Mouse (Mus musculus) hindbrain, postnatal 0 days (tissue): ENCODE results near the gene Hebp1. TPM values are rescaled to one million over a fixed set of nuclear protein-coding genes. Genes with fewer than 3 reads are reported as not detected.
A peak's percentile ranks its signal among the peaks of the same experiment; 100 is the strongest.

Source experiments
- ATAC-seq: fragments of 200-750 bp; cut with Nextera tagmentation; 2 replicates; pipeline ENCODE4 v1.8.0; 2017; ENCODE audit warnings: mild to moderate bottlenecking, moderate TSS enrichment, moderate library complexity
- DNase-seq: peaks from one replicate; pipeline ENCODE4 v3.0.0-alpha.2; 2015; ENCODE audit warnings: low spot score
- H3K27ac ChIP-seq: fragments of 300-500 bp; sonication (generic); 2 replicates; pipeline ENCODE4 v1.5.1; 2014; ENCODE audit warnings: mild to moderate bottlenecking
- H3K27me3 ChIP-seq: fragments of 300-500 bp; sonication (generic); 2 replicates; pipeline ENCODE4 v1.6.1; 2014; ENCODE audit warnings: low read length, mixed read lengths; ENCODE audit not compliant: insufficient read depth
- H3K36me3 ChIP-seq: fragments of 300-500 bp; sonication (generic); 2 replicates; pipeline ENCODE4 v1.6.1; 2014; ENCODE audit warnings: low read length, mixed read lengths; ENCODE audit not compliant: insufficient read depth
- H3K4me1 ChIP-seq: fragments of 300-500 bp; sonication (generic); 2 replicates; pipeline ENCODE4 v1.6.1; 2014; ENCODE audit warnings: antibody characterized with exemption, low read length, mixed read lengths; ENCODE audit not compliant: insufficient read depth
- H3K4me2 ChIP-seq: fragments of 300-500 bp; sonication (generic); 2 replicates; pipeline ENCODE4 v1.6.1; 2014; ENCODE audit warnings: low read depth, mild to moderate bottlenecking, low read length, moderate library complexity, mixed read lengths
- H3K4me3 ChIP-seq: fragments of 300-500 bp; sonication (generic); 2 replicates; pipeline ENCODE4 v1.5.1; 2014; ENCODE audit warnings: low read length
- H3K9ac ChIP-seq: fragments of 300-500 bp; sonication (generic); replicated peaks from 2 replicates; pipeline ENCODE4 v1.6.1; 2014; ENCODE audit warnings: mild to moderate bottlenecking, low read length, moderate library complexity, mixed read lengths
- H3K9me3 ChIP-seq: fragments of 300-500 bp; sonication (generic); 2 replicates; pipeline ENCODE4 v1.6.1; 2016; ENCODE audit warnings: low read length, mixed read lengths
- CTCF ChIP-seq: IDR thresholded peaks from 2 replicates; pipeline ENCODE4 v1.5.1; 2016; ENCODE audit warnings: antibody characterized with exemption, control low read depth, low read depth
- WGBS: fragments of 180-500 bp; shearing (Covaris S2); extraction: QIAGEN DNeasy Blood & Tissue Kit; methylation state at CpG from one replicate; pipeline ENCODE4 v1.1.7; 2014; 5-methylcytosine and 5-hydroxymethylcytosine counted together
- polyA plus RNA-seq: library from polyadenylated mRNA; unstranded; fragments of >200 nt; fragmentation: Nextera tagmentation; extraction: Ambion mirVana; gene quantifications from 2 replicates; pipeline ENCODE4 v1.2.1, GENCODE M21; 2015
- total RNA-seq: library from RNA; depleted of rRNA; stranded (reverse); fragments of >200 nt; gene quantifications from 2 replicates; pipeline ENCODE4 v1.2.3, GENCODE M21; 2014

The Hebp1 gene
- total and polyA plus RNA-seq, 2 experiments from 2014 or later, result 5.7 to 13.2 TPM

- WGBS, result 75% methylated on average over 4 of the region's 4 CpGs
- DNase-seq (no peak), ATAC-seq (no peak)
- Histone ChIP-seq H3K4me1 (no peaks in the 10 kb centered on the region), H3K4me2 (no peak overlapping the region), H3K27ac (no peak overlapping the region), H3K36me3 (no peaks in the 10 kb centered on the region), H3K9me3 (no peaks in the 10 kb centered on the region), H3K4me3 (no peak overlapping the region), H3K27me3 (no peaks in the 10 kb centered on the region), H3K9ac (no peak overlapping the region)
- TF ChIP-seq CTCF, result no peak
These were observed 40.3 kb downstream of the Hebp1 start for GRCm38 (mm10) chr6:135157496-135157895.

- whole genome bisulfite sequencing, result 76% methylated on average over 8 of the region's 8 CpGs
- DNase-seq, result no peak
- Histone ChIP-seq H3K4me1 (no peaks in the 10 kb centered on the region), H3K9ac (no peak overlapping the region), H3K27ac (no peak overlapping the region), H3K9me3 (no peaks in the 10 kb centered on the region), H3K4me2 (no peak overlapping the region), H3K4me3 (no peak overlapping the region), H3K27me3 (no peaks in the 10 kb centered on the region), H3K36me3 (no peaks in the 10 kb centered on the region)
- no peak for TF ChIP-seq CTCF
- no peak for ATAC-seq
These were observed 41.2 kb downstream of the Hebp1 start for GRCm38 (mm10) chr6:135156597-135156996.

- TF ChIP-seq CTCF, result no peak
- Histone ChIP-seq H3K9me3 (no peaks in the 10 kb centered on the region), H3K4me1 (no peaks in the 10 kb centered on the region), H3K9ac (no peak overlapping the region), H3K36me3 (no peaks in the 10 kb centered on the region), H3K4me2 (no peak overlapping the region), H3K27ac (no peak overlapping the region), H3K27me3 (no peaks in the 10 kb centered on the region), H3K4me3 (no peak overlapping the region)
- 79% methylated on average over 5 of the region's 5 CpGs for WGBS
- ATAC-seq (no peak), DNase-seq (no peak)
These were observed 44.1 kb downstream of the Hebp1 start for GRCm38 (mm10) chr6:135153719-135154118.

DNA sequence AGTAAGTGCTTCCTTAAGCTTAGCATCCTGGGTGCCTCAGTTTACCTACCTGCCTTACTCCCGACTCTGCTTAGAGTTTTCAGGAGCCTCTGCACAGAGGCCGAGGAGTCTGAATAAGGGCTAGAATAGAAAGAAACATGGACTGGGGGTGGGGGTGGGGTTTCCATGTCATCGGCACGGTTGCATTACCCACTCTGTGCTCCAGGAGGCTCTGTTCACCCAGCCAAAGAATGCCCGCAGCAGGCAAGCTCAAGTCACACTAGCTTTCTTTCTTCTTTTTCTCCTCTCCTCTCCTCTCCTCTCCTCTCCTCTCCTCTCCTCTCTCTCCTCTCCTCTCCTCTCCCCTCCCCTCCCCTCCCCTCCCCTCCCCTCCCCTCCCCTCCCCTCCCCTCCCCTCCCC lies 47.5 kb downstream of the Hebp1 start:
- DNase-seq, result peak; percentile 61

GRCm38 (mm10) chr6:135149722-135150121 lies 48.1 kb downstream of the Hebp1 start:
- no peaks in the 10 kb centered on the region for H3K4me1 ChIP-seq
- H3K27ac ChIP-seq, result no peak overlapping the region
- DNase-seq, result no peak
- WGBS, result 85% methylated on average over 4 of the region's 4 CpGs
- no peaks in the 10 kb centered on the region for H3K36me3 ChIP-seq
- ATAC-seq, result peak; percentile 41; the same call in 1 of the 2 replicates
- no peak overlapping the region for H3K9ac ChIP-seq
- H3K27me3 ChIP-seq, result no peaks in the 10 kb centered on the region
- no peaks in the 10 kb centered on the region for H3K9me3 ChIP-seq
- no peak overlapping the region for H3K4me3 ChIP-seq
- no peak overlapping the region for H3K4me2 ChIP-seq
- TF ChIP-seq CTCF, result no peak

More for the DNA sequence above, 47.5 kb downstream of the Hebp1 start:
- Histone ChIP-seq H3K36me3 (no peaks in the 10 kb centered on the region), H3K9ac (no peak overlapping the region), H3K4me3 (no peak overlapping the region), H3K4me2 (no peak overlapping the region), H3K9me3 (no peaks in the 10 kb centered on the region), H3K27ac (no peak overlapping the region), H3K4me1 (no peaks in the 10 kb centered on the region), H3K27me3 (no peaks in the 10 kb centered on the region)
- WGBS, result 38% methylated on average over 5 of the region's 5 CpGs
- TF ChIP-seq CTCF, result peak; percentile 67
- 0 out of 2 replicates have a peak, but pooled peaks have one; percentile 48 for ATAC-seq

GRCm38 (mm10) chr6:135149175-135149574 lies 48.6 kb downstream of the Hebp1 start:
- no peak overlapping the region for H3K4me3 ChIP-seq
- H3K4me1 ChIP-seq, result no peaks in the 10 kb centered on the region
- no peak overlapping the region for H3K4me2 ChIP-seq
- H3K9ac ChIP-seq, result no peak overlapping the region
- no peak for TF ChIP-seq CTCF
- peak; percentile 8; the same call in 1 of the 2 replicates for ATAC-seq
- no peaks in the 10 kb centered on the region for H3K9me3 ChIP-seq
- WGBS, result 83% methylated on average over 4 of the region's 4 CpGs
- no peak overlapping the region for H3K27ac ChIP-seq
- no peak for DNase-seq
- H3K27me3 ChIP-seq, result no peaks in the 10 kb centered on the region
- H3K36me3 ChIP-seq, result no peaks in the 10 kb centered on the region

GRCm38 (mm10) chr6:135148506-135148905 lies 49.3 kb downstream of the Hebp1 start:
- H3K36me3 ChIP-seq, result no peaks in the 10 kb centered on the region
- ATAC-seq (no peak; the same call in 1 of the 2 replicates), DNase-seq (no peak)
- H3K4me3 ChIP-seq, result no peak overlapping the region
- no peak overlapping the region for H3K4me2 ChIP-seq
- H3K9ac ChIP-seq, result no peak overlapping the region
- TF ChIP-seq CTCF, result peak; percentile 76
- no peak overlapping the region for H3K27ac ChIP-seq
- WGBS, result 15% methylated on average over 1 of the region's 1 CpGs
- no peaks in the 10 kb centered on the region for H3K9me3 ChIP-seq
- no peaks in the 10 kb centered on the region for H3K4me1 ChIP-seq
- H3K27me3 ChIP-seq, result no peaks in the 10 kb centered on the region
